Mouse (Mus musculus): ENCODE measurements at regions not wholly inside any gene's neighbourhood (a gene's known extent, or its start where the extent isn't known, plus 50 kb on each side); places are given as distances from the start of the nearest gene placed in this dataset.

DNA sequence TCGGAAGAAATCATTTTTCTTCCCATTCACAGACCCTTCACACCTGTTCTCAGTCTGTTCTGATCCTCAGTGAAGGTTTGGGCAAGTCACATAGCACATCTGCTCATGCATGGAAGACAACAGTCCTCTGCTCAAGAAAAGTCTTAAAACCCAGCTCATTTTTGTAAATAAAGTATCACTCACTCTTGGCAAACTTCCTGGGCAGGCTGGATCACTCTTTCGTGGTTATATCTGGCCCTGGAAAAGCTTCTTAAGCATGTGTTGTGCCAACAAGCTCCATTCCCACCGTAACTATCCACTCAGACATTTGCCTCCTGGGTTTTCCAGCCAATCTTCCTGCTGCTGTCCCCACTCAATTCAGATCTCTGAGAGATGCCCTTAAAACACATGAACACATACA is 103.2 kb upstream of the Cep85l start:
- H3K9me3 ChIP-seq (ENCODE audit: low read length) = no peaks in the 10 kb centered on the region
- H3K4me2 ChIP-seq (ENCODE audit: low read depth) = no peak overlapping the region
- H3K27ac ChIP-seq (ENCODE audit: low read depth, low read length) = no peak overlapping the region
- no peaks in the 10 kb centered on the region for H3K27me3 ChIP-seq (ENCODE audit: insufficient read depth, low read length)
- TF ChIP-seq CTCF (IDR thresholded peaks at IDR 0.05; ENCODE audit: low read depth) = no peak
- no peak overlapping the region for H3K9ac ChIP-seq
- WGBS = 52% methylated on average over 3 of the region's 3 CpGs
- no peaks in the 10 kb centered on the region for H3K36me3 ChIP-seq (ENCODE audit: insufficient read depth)
- DNase-seq (no peak), ATAC-seq (no peak)
- no peaks in the 10 kb centered on the region for H3K4me1 ChIP-seq (ENCODE audit: insufficient read depth)
- no peak overlapping the region for H3K4me3 ChIP-seq (ENCODE audit: low read depth, low read length)

DNA sequence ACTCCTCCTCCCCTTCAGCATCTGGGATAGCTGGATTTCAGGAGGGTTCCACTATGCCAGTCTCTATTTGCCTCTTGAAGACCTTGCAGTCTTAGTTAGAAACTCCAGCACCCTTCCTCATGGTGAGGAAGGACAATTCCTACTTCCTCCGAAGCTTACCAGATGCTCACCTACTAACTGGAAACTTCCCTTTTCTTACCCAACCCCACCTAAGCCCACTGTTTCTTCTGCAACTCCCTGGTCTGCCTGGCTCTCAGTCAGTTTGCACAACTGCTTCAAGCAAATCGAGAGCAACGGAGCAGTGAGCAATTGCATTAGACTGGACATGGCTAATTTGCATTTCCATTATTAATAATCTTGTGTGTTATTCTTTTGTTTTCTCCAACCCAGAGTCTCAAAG is 90.5 kb upstream of the Cep85l start:
- no peaks in the 10 kb centered on the region for H3K4me1 ChIP-seq (ENCODE audit: insufficient read depth)
- no peaks in the 10 kb centered on the region for H3K9me3 ChIP-seq (ENCODE audit: low read length)
- H3K9ac ChIP-seq = no peak overlapping the region
- no peaks in the 10 kb centered on the region for H3K36me3 ChIP-seq (ENCODE audit: insufficient read depth)
- no peaks in the 10 kb centered on the region for H3K27me3 ChIP-seq (ENCODE audit: insufficient read depth, low read length)
- H3K4me3 ChIP-seq (ENCODE audit: low read depth, low read length) = no peak overlapping the region
- ATAC-seq (no peak), DNase-seq (no peak)
- no peak overlapping the region for H3K27ac ChIP-seq (ENCODE audit: low read depth, low read length)
- H3K4me2 ChIP-seq (ENCODE audit: low read depth) = no peak overlapping the region
- no peak for TF ChIP-seq CTCF (IDR thresholded peaks at IDR 0.05; ENCODE audit: low read depth)
- WGBS = 88% methylated on average over 3 of the region's 3 CpGs

DNA sequence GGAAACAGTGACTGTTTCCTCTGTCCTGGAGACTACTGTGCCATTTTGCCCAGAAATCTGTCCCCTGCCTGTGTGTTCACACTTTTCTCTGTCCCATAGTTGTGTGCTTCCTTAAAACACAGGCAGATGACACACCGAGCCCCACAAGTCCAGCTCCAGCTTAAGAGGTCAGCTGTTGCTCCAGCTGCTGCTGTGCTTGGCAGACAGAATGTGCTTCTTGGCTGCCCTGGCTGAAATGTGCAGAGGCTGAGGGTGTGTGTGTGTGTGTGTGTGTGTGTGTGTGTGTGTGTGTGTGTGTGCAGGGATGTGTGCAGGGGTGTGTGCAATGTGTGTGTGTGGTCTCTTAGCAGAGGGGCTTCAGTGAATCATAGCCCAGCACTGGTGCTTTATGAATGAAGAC is 89.9 kb upstream of the Cep85l start:
- H3K27me3 ChIP-seq (ENCODE audit: insufficient read depth, low read length) = no peaks in the 10 kb centered on the region
- no peaks in the 10 kb centered on the region for H3K4me1 ChIP-seq (ENCODE audit: insufficient read depth)
- TF ChIP-seq CTCF (IDR thresholded peaks at IDR 0.05; ENCODE audit: low read depth) = no peak
- no peak overlapping the region for H3K9ac ChIP-seq
- no peak overlapping the region for H3K4me2 ChIP-seq (ENCODE audit: low read depth)
- ATAC-seq (no peak), DNase-seq (no peak)
- no peaks in the 10 kb centered on the region for H3K36me3 ChIP-seq (ENCODE audit: insufficient read depth)
- WGBS = 84% methylated on average over 1 of the region's 1 CpGs
- no peak overlapping the region for H3K27ac ChIP-seq (ENCODE audit: low read depth, low read length)
- no peak overlapping the region for H3K4me3 ChIP-seq (ENCODE audit: low read depth, low read length)
- no peaks in the 10 kb centered on the region for H3K9me3 ChIP-seq (ENCODE audit: low read length)

DNA sequence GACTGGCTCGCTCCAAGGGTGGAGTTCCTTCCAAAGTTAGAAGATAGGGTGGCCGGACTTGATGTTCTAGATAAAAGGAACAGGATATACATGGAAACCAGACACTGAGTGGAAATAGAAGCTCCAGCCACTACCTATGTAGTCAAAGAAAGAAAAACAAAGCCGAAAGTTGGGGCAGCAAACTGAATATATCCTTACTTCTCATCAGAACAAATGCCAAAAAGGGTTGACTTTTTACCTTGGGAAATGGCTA is 88.5 kb upstream of the Cep85l start:
- TF ChIP-seq CTCF (IDR thresholded peaks at IDR 0.05; ENCODE audit: low read depth) = no peak
- H3K4me2 ChIP-seq (ENCODE audit: low read depth) = no peak overlapping the region
- ATAC-seq = no peak
- peaks cover 3% of the 10 kb centered on the region; the same call in 1 of the 2 replicates for H3K4me1 ChIP-seq (ENCODE audit: insufficient read depth)
- no peak overlapping the region for H3K9ac ChIP-seq
- 96% methylated on average over 3 of the region's 3 CpGs for WGBS
- no peaks in the 10 kb centered on the region for H3K27me3 ChIP-seq (ENCODE audit: insufficient read depth, low read length)
- no peaks in the 10 kb centered on the region for H3K36me3 ChIP-seq (ENCODE audit: insufficient read depth)
- H3K27ac ChIP-seq (ENCODE audit: low read depth, low read length) = no peak overlapping the region
- no peak overlapping the region for H3K4me3 ChIP-seq (ENCODE audit: low read depth, low read length)
- H3K9me3 ChIP-seq (ENCODE audit: low read length) = no peaks in the 10 kb centered on the region
- no peak for DNase-seq

DNA sequence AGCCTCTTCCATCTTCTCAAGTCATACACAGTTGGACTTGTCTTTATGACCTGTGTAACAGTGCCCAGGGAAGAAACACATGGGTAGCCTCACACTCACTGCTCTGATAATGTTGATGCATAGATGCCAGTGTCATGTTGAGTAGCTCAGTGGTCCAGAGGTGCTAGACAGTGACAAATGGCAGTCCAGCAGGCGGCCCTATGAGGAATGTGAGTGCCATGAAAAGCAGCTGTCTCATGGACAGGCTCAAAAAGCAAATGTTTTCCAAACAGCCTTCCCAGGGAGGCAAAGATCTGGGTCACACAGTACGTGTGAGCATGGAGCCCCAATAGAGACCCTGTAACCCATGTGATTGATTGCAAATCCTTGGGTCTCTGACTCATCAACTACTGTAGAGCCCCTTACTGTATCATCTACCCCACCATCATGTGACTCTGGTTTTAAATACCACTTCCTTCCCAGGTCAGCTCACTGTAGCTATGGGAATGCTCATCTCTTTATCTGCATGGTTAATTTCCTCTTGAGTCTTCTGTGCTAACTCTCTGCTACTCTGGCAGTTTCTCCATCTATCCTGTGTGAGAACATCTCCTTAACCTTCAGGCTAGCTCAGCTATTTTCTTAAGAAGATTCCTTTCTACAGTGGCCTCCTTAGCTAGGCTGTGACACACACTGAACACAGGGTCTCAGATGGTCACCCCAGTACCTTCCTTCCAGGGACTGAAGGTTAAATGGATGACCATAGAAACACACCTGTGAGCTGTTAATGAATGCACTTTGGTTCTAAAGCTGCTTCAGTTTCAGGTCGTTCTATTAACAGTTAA is 87.9 kb upstream of the Cep85l start:
- Histone ChIP-seq H3K9ac (no peak overlapping the region), H3K4me1 (ENCODE audit: insufficient read depth) (peaks cover 6% of the 10 kb centered on the region; the same call in 1 of the 2 replicates), H3K4me2 (ENCODE audit: low read depth) (no peak overlapping the region), H3K36me3 (ENCODE audit: insufficient read depth) (no peaks in the 10 kb centered on the region), H3K4me3 (ENCODE audit: low read depth, low read length) (no peak overlapping the region), H3K9me3 (ENCODE audit: low read length) (no peaks in the 10 kb centered on the region), H3K27me3 (ENCODE audit: insufficient read depth, low read length) (no peaks in the 10 kb centered on the region), H3K27ac (ENCODE audit: low read depth, low read length) (no peak overlapping the region)
- no peak for TF ChIP-seq CTCF (IDR thresholded peaks at IDR 0.05; ENCODE audit: low read depth)
- WGBS = 75% methylated on average over 3 of the region's 3 CpGs
- DNase-seq (no peak), ATAC-seq (no peak)

DNA sequence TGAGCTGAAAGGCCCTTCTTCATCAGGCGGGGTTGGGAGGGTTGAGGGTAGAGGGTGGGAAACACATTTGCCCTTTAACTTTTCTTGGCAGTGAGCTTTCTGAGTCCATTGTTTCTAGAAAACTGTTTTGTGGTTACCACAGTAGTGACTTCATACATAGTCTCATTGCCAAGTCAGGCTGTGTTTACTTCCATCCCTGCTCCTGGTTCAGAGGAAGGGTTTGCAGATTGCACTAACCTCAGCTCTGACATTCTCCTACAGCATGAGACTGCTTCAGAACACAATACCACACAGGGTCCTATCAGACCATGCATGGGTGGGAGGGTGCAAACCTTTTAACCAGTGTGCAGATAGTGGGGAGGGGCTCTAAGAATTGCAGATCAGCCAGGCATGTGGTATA is 87.1 kb upstream of the Cep85l start:
- Histone ChIP-seq H3K4me1 (ENCODE audit: insufficient read depth) (peaks cover 10% of the 10 kb centered on the region; the same call in 1 of the 2 replicates), H3K27me3 (ENCODE audit: insufficient read depth, low read length) (no peaks in the 10 kb centered on the region), H3K27ac (ENCODE audit: low read depth, low read length) (peak overlapping the region; percentile 47; the same call in 1 of the 2 replicates), H3K4me3 (ENCODE audit: low read depth, low read length) (no peak overlapping the region), H3K9ac (no peak overlapping the region), H3K36me3 (ENCODE audit: insufficient read depth) (no peaks in the 10 kb centered on the region), H3K9me3 (ENCODE audit: low read length) (no peaks in the 10 kb centered on the region), H3K4me2 (ENCODE audit: low read depth) (no peak overlapping the region)
- DNase-seq (peak; percentile 16), ATAC-seq (0 out of 2 replicates have a peak, but pooled peaks have one; percentile 10)
- WGBS = 63% methylated on average over 1 of the region's 1 CpGs
- TF ChIP-seq CTCF (IDR thresholded peaks at IDR 0.05; ENCODE audit: low read depth) = no peak

DNA sequence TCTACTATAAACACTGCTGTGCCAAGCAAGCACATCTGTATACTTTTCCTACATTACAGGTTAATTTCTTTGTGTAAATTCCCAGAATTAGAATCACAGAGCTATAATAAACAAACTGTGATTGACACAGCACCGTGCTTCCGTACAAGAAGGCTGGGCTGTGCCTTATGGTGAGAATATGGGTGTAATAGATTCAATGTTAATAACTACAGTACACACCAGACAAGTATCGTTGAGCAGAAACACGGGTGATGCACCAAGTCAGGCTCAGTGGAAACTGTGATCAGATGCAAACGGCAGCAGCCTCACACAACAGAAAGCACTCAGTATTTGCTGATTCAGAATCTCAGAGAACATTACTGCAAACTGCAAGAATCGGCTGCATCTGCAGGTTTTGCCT is 86.5 kb upstream of the Cep85l start:
- 38% methylated on average over 6 of the region's 6 CpGs for WGBS
- no peaks in the 10 kb centered on the region for H3K36me3 ChIP-seq (ENCODE audit: insufficient read depth)
- DNase-seq = peak; percentile 30
- ATAC-seq = no peak
- H3K9me3 ChIP-seq (ENCODE audit: low read length) = no peaks in the 10 kb centered on the region
- TF ChIP-seq CTCF (IDR thresholded peaks at IDR 0.05; ENCODE audit: low read depth) = no peak
- H3K4me1 ChIP-seq (ENCODE audit: insufficient read depth) = peaks cover 10% of the 10 kb centered on the region; the same call in 1 of the 2 replicates
- H3K9ac ChIP-seq = no peak overlapping the region
- no peaks in the 10 kb centered on the region for H3K27me3 ChIP-seq (ENCODE audit: insufficient read depth, low read length)
- H3K4me2 ChIP-seq (ENCODE audit: low read depth) = no peak overlapping the region
- no peak overlapping the region for H3K4me3 ChIP-seq (ENCODE audit: low read depth, low read length)
- 0 out of 2 replicates have a peak overlapping the region, but pooled peaks have one; percentile 47 for H3K27ac ChIP-seq (ENCODE audit: low read depth, low read length)
